Mouse (Mus musculus): ENCODE results near the gene Hist1h2bg.

DNA sequence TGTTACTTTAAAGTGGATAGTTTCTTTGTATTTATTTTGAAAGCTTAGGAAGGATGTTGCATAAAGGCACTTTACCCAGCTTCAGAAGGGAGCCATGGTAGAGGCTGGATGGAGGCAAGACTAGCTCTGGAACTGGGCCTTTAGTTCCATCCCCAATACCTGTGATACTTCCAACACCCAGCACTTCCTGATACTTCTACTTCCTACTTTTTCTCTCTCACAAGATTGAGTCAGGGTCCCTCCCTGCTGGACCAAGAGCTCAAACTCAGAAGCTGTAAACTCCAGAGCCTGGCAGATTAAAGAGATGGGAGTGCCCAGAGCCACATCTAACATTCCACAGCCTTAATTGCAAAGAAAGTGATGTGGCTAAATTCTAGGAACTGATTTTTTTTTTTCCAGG lies 13.1 kb downstream of the Hist1h2bg start:
- TF ChIP-seq POLR2A (IDR thresholded peaks at IDR 0.05; ENCODE audit: borderline replicate concordance, extremely low read depth, insufficient read depth, insufficient read length, poor library complexity, severe bottlenecking) (no peak), CTCF (IDR thresholded peaks at IDR 0.05; ENCODE audit: borderline replicate concordance, extremely low read depth, insufficient read depth, insufficient read length) (no peak)

All from brain, embryonic 14.5 days (tissue).